Mouse (Mus musculus): ENCODE results near the gene Slc25a53. TPM values are rescaled to one million over a fixed set of nuclear protein-coding genes. Genes with fewer than 3 reads are reported as not detected.

The Slc25a53 gene
- 1.3 and 1.6 TPM in 2 replicates for polyA plus RNA-seq (2012; rRNA removed)

DNA sequence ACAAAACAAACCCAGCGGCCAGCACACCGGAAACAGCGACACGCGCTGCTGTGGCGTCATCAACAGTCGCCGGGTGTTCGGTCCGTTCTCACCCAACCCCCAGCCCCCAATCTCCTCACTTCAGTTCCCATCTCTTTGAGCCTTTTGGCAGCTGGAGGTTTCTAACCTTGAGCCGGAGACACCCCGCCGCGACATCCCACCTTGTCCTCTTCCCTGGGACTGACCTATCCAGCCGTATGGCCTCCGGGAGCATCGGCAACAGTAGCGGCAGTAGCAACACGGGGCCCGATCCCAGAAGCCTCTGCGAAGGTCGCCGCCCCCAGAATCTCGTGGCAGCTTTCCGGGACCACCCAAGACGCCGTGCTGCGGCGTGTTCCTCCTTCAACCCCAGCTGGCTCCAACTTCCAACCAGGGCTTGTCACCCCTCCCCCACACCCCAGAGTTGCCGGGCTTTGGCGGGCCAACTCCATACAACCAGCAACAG, at the start of gene Slc25a53:
Slc25a53 (minus strand) TSS at position 303 of the 484 bp plus-strand sequence.

DNA sequence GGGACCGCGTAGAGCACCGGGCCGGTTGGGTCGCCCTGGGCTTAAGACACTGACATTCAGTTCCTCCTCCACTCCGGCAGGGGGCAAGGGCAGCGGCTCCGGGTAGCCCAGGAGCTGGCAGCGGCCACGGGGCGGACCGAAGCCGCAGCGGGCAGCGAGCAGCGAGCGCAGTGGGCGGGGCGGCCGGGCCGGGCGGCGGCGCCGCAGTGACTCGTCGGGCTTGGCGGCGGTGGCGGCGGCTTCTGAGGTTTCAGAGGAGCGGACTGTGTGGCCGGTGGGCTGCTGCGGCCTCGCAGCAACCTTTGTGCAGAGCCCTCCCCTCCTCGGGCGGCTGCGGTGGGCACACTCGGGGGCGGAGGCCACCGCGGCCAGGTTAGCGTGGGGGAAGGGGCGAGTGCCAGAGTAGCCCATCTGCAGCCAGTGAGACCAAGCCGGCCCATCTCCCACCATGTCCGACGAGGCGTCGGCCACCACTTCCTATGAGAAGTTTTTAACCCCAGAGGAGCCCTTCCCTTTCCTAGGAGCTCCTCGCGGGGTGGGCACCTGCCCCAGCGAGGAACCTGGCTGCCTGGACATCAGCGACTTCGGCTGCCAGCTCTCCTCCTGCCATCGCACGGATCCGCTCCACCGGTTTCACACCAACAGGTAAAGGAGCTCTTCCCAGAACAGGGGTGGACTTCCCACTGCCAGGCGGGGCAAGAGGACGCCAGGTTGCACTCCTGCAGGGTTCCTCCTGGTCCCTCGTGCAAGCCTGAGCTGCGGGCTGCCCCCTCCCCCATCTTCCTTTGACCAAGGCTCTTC, 11.5 kb upstream of the Slc25a53 start, which contains the start of gene Fam199x:
Fam199x (plus strand) TSS at position 170 of the 801 bp plus-strand sequence.

DNA sequence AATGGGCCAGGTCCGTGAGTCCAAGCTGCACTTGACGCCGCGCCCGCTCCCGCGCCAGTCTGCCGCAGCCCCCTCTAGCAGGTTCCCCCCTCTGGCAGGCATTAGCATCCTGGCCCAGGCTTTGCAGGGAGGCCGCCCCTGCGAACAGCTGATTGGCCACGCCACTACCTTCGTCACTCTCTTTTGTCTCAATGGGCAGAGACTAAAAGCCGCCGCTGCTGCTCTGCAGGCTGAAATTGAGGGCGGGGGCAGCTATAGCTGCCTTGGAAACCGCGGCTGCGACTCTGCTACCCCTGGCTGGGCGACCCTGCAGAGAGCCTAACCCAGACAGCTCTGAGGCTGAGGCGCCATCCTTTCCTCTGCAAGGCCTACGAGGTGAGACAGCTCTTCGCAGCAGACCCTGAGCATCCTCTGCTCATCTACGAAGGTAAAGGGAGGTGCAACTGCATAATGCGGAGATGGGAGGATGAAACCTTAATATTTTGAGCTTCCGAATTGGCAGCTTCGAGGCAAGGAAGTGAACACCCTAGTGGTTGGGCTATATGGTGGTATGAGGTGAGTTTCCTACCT, 45.0 kb downstream of the Slc25a53 start, which contains the start of gene Zcchc18:
Zcchc18 (plus strand) TSS at position 178 of the 570 bp plus-strand sequence.

DNA sequence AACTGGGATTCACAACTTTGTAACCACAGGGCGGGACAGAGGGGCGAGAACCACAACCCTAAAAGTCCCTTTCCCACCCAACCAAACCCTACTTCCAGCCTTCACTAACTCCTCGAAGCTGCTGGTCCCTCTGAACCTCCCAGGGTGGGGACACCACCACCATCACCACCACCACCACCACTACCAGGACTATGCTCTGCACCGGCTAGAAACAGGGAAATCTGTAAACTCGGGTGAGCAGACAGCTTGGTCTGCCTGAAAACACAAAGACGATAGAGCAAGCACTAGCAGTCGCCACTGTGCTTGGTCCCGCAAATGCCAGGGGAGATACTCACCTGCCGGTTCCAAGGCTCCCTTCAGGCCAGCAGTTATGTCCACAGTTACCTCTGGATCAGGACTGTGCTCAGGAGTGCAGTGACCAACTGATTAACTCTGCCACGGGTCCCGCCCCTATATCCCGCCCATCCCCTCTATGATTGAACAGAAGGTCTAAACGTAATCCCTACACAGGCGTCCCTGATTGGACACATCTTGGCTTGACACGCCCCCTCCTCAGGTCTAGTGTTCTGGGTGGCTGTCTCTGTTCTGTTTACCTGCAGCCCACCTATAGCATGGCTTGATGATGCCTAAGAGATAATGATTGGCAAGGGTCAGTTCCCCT, 61.5 kb downstream of the Slc25a53 start, which contains the start of the genes Tmsb15l and Tmsb15b1:
Tmsb15l (minus strand) TSS at position 446 of the 661 bp plus-strand sequence.
Tmsb15b1 (minus strand) TSS at position 451 of the 661 bp plus-strand sequence.

DNA sequence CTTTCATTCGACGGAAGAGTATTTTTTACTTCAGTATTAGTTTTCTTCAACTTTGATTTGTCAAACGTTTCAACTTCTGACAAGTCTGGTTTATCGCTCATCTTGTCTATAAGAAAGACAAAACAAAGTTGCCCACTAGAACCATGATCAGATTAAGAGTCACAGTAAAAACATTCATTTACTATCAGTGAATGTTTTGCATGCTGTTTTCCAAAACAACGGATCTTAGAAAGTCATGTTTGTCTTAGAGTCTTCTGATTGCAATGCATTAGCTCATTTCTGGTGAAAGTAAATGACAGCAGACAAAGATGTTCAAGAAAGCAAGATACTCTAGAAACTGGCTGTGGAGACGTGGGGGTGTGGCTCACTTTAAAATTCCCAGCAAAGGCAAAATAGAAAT, 62.7 kb downstream of the Slc25a53 start, which contains the start of gene Tmsb15b2:
Tmsb15b2 (minus strand) TSS at position 101 of the 400 bp plus-strand sequence.

Other genes with a start within 250 kb of the Slc25a53 start
- gene Plp1, start 215.6 kb downstream of the Slc25a53 start, polyA plus RNA-seq (2012; rRNA removed): 0.81 and 1.0 TPM in 2 replicates
- gene Rab9b, start 169.5 kb downstream of the Slc25a53 start, polyA plus RNA-seq (2012; rRNA removed): 0.01 TPM in 1 of 2 replicates, not detected in the other
- not detected in 2 replicates for gene H2bfm, start 111.0 kb downstream of the Slc25a53 start, polyA plus RNA-seq (2012; rRNA removed)
- gene Tmsb15b2, start 62.8 kb downstream of the Slc25a53 start, polyA plus RNA-seq (2012; rRNA removed): 3.4 and 5.4 TPM in 2 replicates
- gene Tmsb15l, start 61.4 kb downstream of the Slc25a53 start, polyA plus RNA-seq (2012; rRNA removed): 1.2 and 1.6 TPM in 2 replicates
- 3.2 and 3.3 TPM in 2 replicates for gene Tmsb15b1, start 61.4 kb downstream of the Slc25a53 start, polyA plus RNA-seq (2012; rRNA removed)
- 0.09 and 0.10 TPM in 2 replicates for gene Zcchc18, start 45.1 kb downstream of the Slc25a53 start, polyA plus RNA-seq (2012; rRNA removed)
- gene Fam199x, start 11.3 kb upstream of the Slc25a53 start, polyA plus RNA-seq (2012; rRNA removed): 0.58 and 0.65 TPM in 2 replicates
- gene Esx1, start 83.8 kb upstream of the Slc25a53 start, polyA plus RNA-seq (2012; rRNA removed): not detected in 2 replicates